Mouse (Mus musculus) liver, adult 2 months (tissue): ENCODE results near the gene Slc9a9.

ENCODE experiments used
- CTCF ChIP-seq: fragments of 200-500 bp; IDR thresholded peaks from 2 replicates; pipeline ENCODE4 v1.5.1; 2011; ENCODE audit warnings: low read depth, low read length, control low read depth
- POLR2A ChIP-seq: fragments of 200-500 bp; IDR thresholded peaks from 2 replicates; pipeline ENCODE4 v1.6.1; 2011; ENCODE audit warnings: low read length, control low read depth; ENCODE audit not compliant: insufficient read depth; ENCODE audit errors: extremely low read depth

- no peak for TF ChIP-seq POLR2A
- no peak for TF ChIP-seq CTCF
Measured at GRCm38 (mm10) chr9:95020136-95020706, 350.5 kb downstream of the Slc9a9 start.
